8 mouse cellular contexts compared by ENCODE assay signal in the genomic region with DNA sequence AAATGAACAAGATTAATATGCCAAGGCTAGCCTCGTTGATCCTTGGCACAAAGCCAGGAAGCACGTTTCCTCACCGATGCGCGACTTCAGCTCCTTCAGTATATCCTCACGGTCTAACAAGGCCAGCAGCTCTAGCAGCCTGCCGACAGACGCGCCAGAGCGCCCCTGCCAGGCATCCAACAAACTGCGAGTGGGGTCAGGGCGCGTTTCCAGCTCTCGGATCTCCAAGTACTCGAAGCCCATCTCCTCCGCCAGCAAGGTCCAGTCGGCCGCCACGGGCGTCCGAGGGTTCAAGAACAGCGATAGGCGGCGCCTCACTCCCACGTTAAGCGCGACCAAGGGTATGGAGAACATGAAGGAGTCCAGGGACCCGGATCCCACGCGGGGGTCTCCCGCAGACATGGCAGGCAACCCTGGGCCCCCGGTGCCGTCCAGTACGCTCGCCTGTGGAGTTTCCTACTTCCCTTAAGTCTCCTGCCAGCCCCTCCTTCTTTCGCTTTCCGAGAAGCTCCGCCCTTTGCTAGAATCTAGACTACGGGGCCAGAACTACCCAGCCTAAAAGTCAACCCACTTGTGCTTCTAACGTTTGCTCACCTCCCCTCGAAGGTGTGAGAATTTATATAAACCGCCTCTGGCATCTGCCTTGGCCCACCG. TPM values are rescaled to one million over a fixed set of nuclear protein-coding genes. Genes with fewer than 3 reads are reported as not detected.
DNase-seq lines count a peak whose midpoint lies in the region; ATAC-seq and TF ChIP-seq lines count a peak whose summit lies in the region.

A gene (plus strand): TSS at position 119 of the 654 bp plus-strand sequence.

- ATAC-seq in forebrain, postnatal 0 days, result no peak
- ATAC-seq in hematopoietic stem cell, adult 5-6 weeks (replicated peaks in 1 of 2; ENCODE audit: insufficient read depth in 1 of 2, low FRiP score in 2 of 2, low TSS enrichment in 1 of 2, low read depth in 1 of 2, poor library complexity in 2 of 2, severe bottlenecking in 2 of 2), result peak; percentile 47 to 66

- H3K9me3 ChIP-seq in forebrain, postnatal 0 days (ENCODE audit: low read length), result no peaks in the 10 kb centered on the region

- peak; percentile 47 for TF ChIP-seq CTCF in forebrain, postnatal 0 days (IDR thresholded peaks at IDR 0.05; ENCODE audit: low read depth)

- H3K4me1 ChIP-seq in forebrain, postnatal 0 days (ENCODE audit: insufficient read depth), result peaks cover 15% of the 10 kb centered on the region

- H3K9ac ChIP-seq in forebrain, postnatal 0 days, result peak within 1 kb of the TSS; percentile 83

- DNase-seq in MN1 (ENCODE audit: low spot score), result peak; percentile 71
- peak; percentile 55 to 65 for DNase-seq in cerebellum, adult 18-20 months
- peak; percentile 54 for DNase-seq in forebrain, postnatal 0 days
- peak; percentile 48 for DNase-seq in layer of hippocampus, adult 9-11 months
- DNase-seq in lung, postnatal 10 days, result peak; percentile 91
- peak; percentile 69 for DNase-seq in ovary, postnatal 14 days (ENCODE audit: low spot score)
- DNase-seq in thymus, postnatal 36 days, result peak; percentile 61 to 66

- peak within 1 kb of the TSS; percentile 85 for H3K27ac ChIP-seq in forebrain, postnatal 0 days (ENCODE audit: low read depth, low read length)

- peak within 1 kb of the TSS; percentile 64 for H3K4me3 ChIP-seq in forebrain, postnatal 0 days (ENCODE audit: low read depth, low read length)

- under 1% methylated on average over 43 of the region's 43 CpGs for WGBS in forebrain, postnatal 0 days

- no peaks in the 10 kb centered on the region for H3K27me3 ChIP-seq in forebrain, postnatal 0 days (ENCODE audit: insufficient read depth, low read length)

- H3K36me3 ChIP-seq in forebrain, postnatal 0 days (ENCODE audit: insufficient read depth), result peaks cover 11% of the 10 kb centered on the region

- H3K4me2 ChIP-seq in forebrain, postnatal 0 days (ENCODE audit: low read depth), result peak within 1 kb of the TSS; percentile 78

RNA-seq across cellular contexts. Expression of the gene that starts here (rescaled TPM):
- total RNA-seq in forebrain, postnatal 0 days (2014; rRNA removed), result 121 and 130 TPM in 2 replicates
- polyA plus RNA-seq in forebrain, postnatal 0 days (2015; fragmentation: Nextera tagmentation; extraction: Ambion mirVana), result 81.8 and 86.6 TPM in 2 replicates
- total RNA-seq in hematopoietic stem cell, adult 5-6 weeks (2017), result 16.2 and 25.8 TPM in 2 replicates
